Comparison of ENCODE assay signal across 8 mouse cellular contexts in genomic region chr6:148442671-148443290, GRCm38 (mm10). TPM values are rescaled to one million over a fixed set of nuclear protein-coding genes. Genes with fewer than 3 reads are reported as not detected.
DNase-seq lines count a peak whose midpoint lies in the region; ATAC-seq lines count a peak whose summit lies in the region.

No protein-coding gene starts in this region.

- H3K27me3 ChIP-seq in intestine, embryonic 15.5 days (replicated peaks), result peaks cover 18% of the 10 kb centered on the region
- peaks cover 58% of the 10 kb centered on the region for H3K27me3 ChIP-seq in limb, embryonic 13.5 days

- ATAC-seq in intestine, embryonic 15.5 days, result no peak
- ATAC-seq in limb, embryonic 13.5 days (ENCODE audit: low FRiP score, low read depth), result no peak
- no peak for ATAC-seq in monocyte, adult 5-6 weeks (replicated peaks; ENCODE audit: insufficient number of reproducible peaks, low FRiP score, low TSS enrichment, poor library complexity, severe bottlenecking)

- DNase-seq in gastrocnemius, adult 18-20 months (ENCODE audit: low spot score), result peak; percentile 40
- no peak for DNase-seq in gastrocnemius, postnatal 4 days (ENCODE audit: low spot score in 2 of 2)
- peak; percentile 24 for DNase-seq in gastrocnemius, postnatal 14 days
- peak; percentile 67 for DNase-seq in neural tube, embryonic 10.5 days (ENCODE audit: extremely low spot score, low spot score)

- peak overlapping the region; percentile 94 for H3K4me2 ChIP-seq in intestine, embryonic 15.5 days (replicated peaks)
- peak overlapping the region; percentile 94 for H3K4me2 ChIP-seq in limb, embryonic 13.5 days (replicated peaks)

- H3K4me3 ChIP-seq in brown adipose tissue, adult 24 weeks (ENCODE audit: insufficient read depth, low read depth, low read length), result peak overlapping the region; percentile 87
- peak overlapping the region; percentile 71 for H3K4me3 ChIP-seq in intestine, embryonic 15.5 days (replicated peaks)
- peak overlapping the region; percentile 75 for H3K4me3 ChIP-seq in limb, embryonic 13.5 days

- peak overlapping the region; percentile 62 for H3K9ac ChIP-seq in intestine, embryonic 15.5 days
- H3K9ac ChIP-seq in limb, embryonic 13.5 days, result peak overlapping the region; percentile 77

- 2% methylated on average over 27 of the region's 27 CpGs for WGBS in intestine, embryonic 15.5 days
- WGBS in limb, embryonic 13.5 days, result under 1% methylated on average over 27 of the region's 27 CpGs

- peaks cover 7% of the 10 kb centered on the region; the same call in 1 of the 2 replicates for H3K4me1 ChIP-seq in brown adipose tissue, adult 24 weeks (ENCODE audit: control insufficient read depth, insufficient read depth, insufficient read length, low read length)
- peaks cover 10% of the 10 kb centered on the region; the same call in 1 of the 2 replicates for H3K4me1 ChIP-seq in intestine, embryonic 15.5 days (replicated peaks)
- peaks cover 34% of the 10 kb centered on the region for H3K4me1 ChIP-seq in limb, embryonic 13.5 days

- intact Hi-C loops in gastrocnemius, postnatal 14 days (cut with DNase I; ENCODE audit: low total_unique reads), result no loop called here

- H3K36me3 ChIP-seq in intestine, embryonic 15.5 days, result no peaks in the 10 kb centered on the region
- no peaks in the 10 kb centered on the region for H3K36me3 ChIP-seq in limb, embryonic 13.5 days

- no peak overlapping the region for H3K27ac ChIP-seq in brown adipose tissue, adult 24 weeks (replicated peaks; ENCODE audit: low read depth, low read length)
- no peak overlapping the region for H3K27ac ChIP-seq in intestine, embryonic 15.5 days
- H3K27ac ChIP-seq in limb, embryonic 13.5 days, result no peak overlapping the region

- no peaks in the 10 kb centered on the region for H3K9me3 ChIP-seq in intestine, embryonic 15.5 days
- H3K9me3 ChIP-seq in limb, embryonic 13.5 days, result no peaks in the 10 kb centered on the region

RNA-seq across cellular contexts. Expression of gene Tmtc1, which starts 1.4 kb away (rescaled TPM):
- total RNA-seq in gastrocnemius, adult 18-20 months (2021), result 10 to 100 TPM; 59.2 to 63.1 TPM
- 10 to 100 TPM; 27.4 to 30.2 TPM for total RNA-seq in gastrocnemius, postnatal 4 days (2021)
- polyA plus RNA-seq in brown adipose tissue, adult 24 weeks (2012; ENCODE audit: insufficient read depth, insufficient read length, missing spikeins), result 1.9 and 2.4 TPM in 2 replicates
- 10 to 100 TPM; 46.0 to 52.6 TPM for total RNA-seq in gastrocnemius, postnatal 14 days (2021)
- polyA plus RNA-seq in intestine, embryonic 15.5 days (2015; fragmentation: Nextera tagmentation; extraction: Ambion mirVana), result 1.6 and 2.0 TPM in 2 replicates
- 1.1 and 1.2 TPM in 2 replicates for polyA plus RNA-seq in limb, embryonic 13.5 days (2015; fragmentation: Nextera tagmentation; extraction: Ambion mirVana)
- total RNA-seq in monocyte, adult 5-6 weeks (2017), result 0.85 to 8.4 TPM (median 2.0 TPM) in 3 replicates

Comparison
In these comparisons a context has a peak if more than half of its experiments do, and no peak if none do; other contexts are left out.
1. DNase-seq: peak in gastrocnemius, adult 18-20 months (single experiment), gastrocnemius, postnatal 14 days (single experiment) and neural tube, embryonic 10.5 days (single experiment); none in gastrocnemius, postnatal 4 days (0 of 2).
2. Peak in every context shown above with its lines, with median percentiles within 50 percentile points of each other: H3K4me3 ChIP-seq.